ENCODE assay signal across 9 mouse cellular contexts in the genomic region with DNA sequence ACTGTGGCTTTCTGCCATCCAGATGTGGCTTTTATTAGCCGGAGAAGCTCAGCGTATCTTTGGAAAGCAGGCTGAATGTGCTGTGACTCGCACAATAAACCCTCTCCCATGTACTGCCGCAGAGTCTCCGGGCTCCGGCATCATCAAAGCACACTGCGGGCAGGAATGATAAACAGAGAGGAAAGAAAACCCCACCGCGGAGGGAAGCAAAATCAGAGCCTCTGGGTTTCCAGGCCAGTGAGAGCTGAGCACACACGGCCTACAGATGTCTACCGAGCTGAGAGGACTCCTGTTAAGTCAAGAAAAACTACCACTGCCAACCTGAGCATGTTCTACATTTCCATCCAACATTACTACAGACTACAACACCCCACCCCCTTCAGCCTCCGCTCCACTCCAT. TPM values are rescaled to one million over a fixed set of nuclear protein-coding genes. Genes with fewer than 3 reads are reported as not detected.
DNase-seq lines count a peak whose midpoint lies in the region; ATAC-seq and TF ChIP-seq lines count a peak whose summit lies in the region.
"Had no signal": no experiment of that assay in that cellular context is flagged by ENCODE, and none has a peak within 500 bp of the region (broad histone marks: within the 10 kb centered on the region; RNA-seq: fewer than 3 reads in every experiment).

No protein-coding gene starts in this region.

- no peak for TF ChIP-seq POLR2A in lung, adult 2 months (IDR thresholded peaks at IDR 0.05; ENCODE audit: borderline replicate concordance, extremely low read depth, low read depth, low read length)
- TF ChIP-seq POLR2A in olfactory bulb, adult 2 months (IDR thresholded peaks at IDR 0.05; ENCODE audit: insufficient read depth, low read depth, low read length): no peak

- H3K36me3 ChIP-seq in lung, embryonic 15.5 days: no peaks in the 10 kb centered on the region
- H3K36me3 ChIP-seq in forebrain, embryonic 10.5 days (replicated peaks): peaks cover 53% of the 10 kb centered on the region
- no peaks in the 10 kb centered on the region; the same call in 1 of the 2 replicates for H3K36me3 ChIP-seq in limb, embryonic 11.5 days (ENCODE audit: control insufficient read depth, insufficient read depth, low read length)

- TF ChIP-seq CTCF in lung, adult 2 months (IDR thresholded peaks at IDR 0.05; ENCODE audit: insufficient read depth, low read length): no peak
- no peak for TF ChIP-seq CTCF in olfactory bulb, adult 2 months (IDR thresholded peaks at IDR 0.05; ENCODE audit: insufficient read depth, low read depth, low read length)

- peak overlapping the region; percentile 91 for H3K4me2 ChIP-seq in lung, embryonic 15.5 days
- peak overlapping the region; percentile 93 for H3K4me2 ChIP-seq in limb, embryonic 11.5 days (ENCODE audit: low read depth, severe bottlenecking)

- H3K4me3 ChIP-seq in lung, embryonic 15.5 days: peak overlapping the region; percentile 90; the same call in 1 of the 2 replicates
- H3K4me3 ChIP-seq in lung, adult 2 months (replicated peaks; ENCODE audit: extremely low read depth, low read depth, low read length): no peak overlapping the region
- peak overlapping the region; percentile 88 for H3K4me3 ChIP-seq in forebrain, embryonic 10.5 days
- peak overlapping the region; percentile 15; the same call in 1 of the 2 replicates for H3K4me3 ChIP-seq in limb, embryonic 11.5 days (ENCODE audit: low read depth, low read length)
- peak overlapping the region; percentile 29 for H3K4me3 ChIP-seq in olfactory bulb, adult 2 months (ENCODE audit: insufficient read depth, low read depth, low read length)

- peaks cover 87% of the 10 kb centered on the region for H3K4me1 ChIP-seq in lung, embryonic 15.5 days
- peaks cover 58% of the 10 kb centered on the region for H3K4me1 ChIP-seq in lung, adult 2 months (ENCODE audit: control insufficient read depth, insufficient read depth, low read length)
- H3K4me1 ChIP-seq in forebrain, embryonic 10.5 days: peaks cover 82% of the 10 kb centered on the region
- peaks cover 46% of the 10 kb centered on the region for H3K4me1 ChIP-seq in limb, embryonic 11.5 days (ENCODE audit: control insufficient read depth, insufficient read depth, low read length)
- peaks cover 51% of the 10 kb centered on the region for H3K4me1 ChIP-seq in olfactory bulb, adult 2 months (ENCODE audit: control insufficient read depth, insufficient read depth, low read length)

- no peaks in the 10 kb centered on the region for H3K9me3 ChIP-seq in lung, embryonic 15.5 days
- H3K9me3 ChIP-seq in forebrain, embryonic 10.5 days: no peaks in the 10 kb centered on the region
- H3K9me3 ChIP-seq in limb, embryonic 11.5 days (ENCODE audit: control insufficient read depth, low read length): no peaks in the 10 kb centered on the region

- peak overlapping the region; percentile 13; the same call in 1 of the 2 replicates for H3K27ac ChIP-seq in lung, embryonic 15.5 days
- 0 out of 2 replicates have a peak overlapping the region, but pooled peaks have one; percentile 44 for H3K27ac ChIP-seq in forebrain, embryonic 10.5 days
- no peak overlapping the region for H3K27ac ChIP-seq in limb, embryonic 11.5 days (replicated peaks; ENCODE audit: low read depth, low read length)
- peak overlapping the region; percentile 43; the same call in 1 of the 2 replicates for H3K27ac ChIP-seq in olfactory bulb, adult 2 months (ENCODE audit: insufficient read depth, low read depth, low read length)

- no peak for ATAC-seq in lung, embryonic 15.5 days (ENCODE audit: borderline replicate concordance, extremely low read depth, low FRiP score, low TSS enrichment)
- ATAC-seq in limb, embryonic 11.5 days (ENCODE audit: insufficient number of reproducible peaks, low FRiP score, low TSS enrichment, low read depth): no peak

- DNase-seq in lung, adult 2 months: no peak
- DNase-seq in forebrain, embryonic 10.5 days (ENCODE audit: extremely low spot score, low spot score): no peak
- DNase-seq in limb, embryonic 11.5 days (ENCODE audit: low spot score): peak; percentile 53
- DNase-seq in gastrocnemius, postnatal 10 days: no peak
- DNase-seq in adrenal gland, postnatal 14 days: no peak
- no peak for DNase-seq in gastrocnemius, postnatal 25 days
- DNase-seq: layer of hippocampus, adult 9-11 months had no signal

- 19% methylated on average over 12 of the region's 12 CpGs for WGBS in lung, embryonic 15.5 days
- 46% methylated on average over 12 of the region's 12 CpGs for WGBS in lung, adult 2 months
- 52% methylated on average over 12 of the region's 12 CpGs for WGBS in forebrain, embryonic 10.5 days
- 6% methylated on average over 12 of the region's 12 CpGs for WGBS in limb, embryonic 11.5 days
- 28% methylated on average over 12 of the region's 12 CpGs for WGBS in olfactory bulb, adult 2 months

- no peak overlapping the region for H3K9ac ChIP-seq in lung, embryonic 15.5 days
- H3K9ac ChIP-seq in limb, embryonic 11.5 days (ENCODE audit: low read length): peak overlapping the region; percentile 27; the same call in 1 of the 2 replicates

- no peaks in the 10 kb centered on the region for H3K27me3 ChIP-seq in lung, embryonic 15.5 days
- 0 out of 2 replicates have a peak, but pooled peaks cover 4% of the 10 kb centered on the region for H3K27me3 ChIP-seq in forebrain, embryonic 10.5 days (ENCODE audit: poor library complexity, severe bottlenecking)
- no peaks in the 10 kb centered on the region for H3K27me3 ChIP-seq in limb, embryonic 11.5 days (ENCODE audit: control insufficient read depth, insufficient read depth, low read length)

RNA-seq across cellular contexts. Expression of a gene that starts 5.0 kb away (rescaled TPM):
- polyA plus RNA-seq in lung, embryonic 15.5 days (2015; fragmentation: Nextera tagmentation; extraction: Ambion mirVana): 20.4 and 22.3 TPM in 2 replicates
- 22.8 and 27.0 TPM in 2 replicates for polyA plus RNA-seq in lung, adult 2 months (2012; rRNA removed)
- polyA plus RNA-seq in forebrain, embryonic 10.5 days (2016; fragmentation: Nextera tagmentation; extraction: Ambion mirVana): 11.2 and 11.5 TPM in 2 replicates
- polyA plus RNA-seq in limb, embryonic 11.5 days (2014; fragmentation: Nextera tagmentation; extraction: Ambion mirVana): 32.8 and 39.2 TPM in 2 replicates
- not detected in 2 replicates for polyA plus RNA-seq in olfactory bulb, adult 2 months (2012; ENCODE audit: insufficient read depth, insufficient read length, low replicate concordance, missing spikeins)
- total RNA-seq in gastrocnemius, postnatal 10 days (2021): 10 to 100 TPM; 20.1 to 25.7 TPM
- total RNA-seq in adrenal gland, postnatal 14 days (2021): 22.6 and 27.6 TPM in 2 replicates
- 10 to 100 TPM in 1 of 2 experiments, 1 to 10 TPM in 1; 9.1 to 11.0 TPM for total RNA-seq in gastrocnemius, postnatal 25 days (2021)

RNA-seq across cellular contexts. Expression of a gene that starts 50.1 kb away (rescaled TPM):
- polyA plus RNA-seq in lung, embryonic 15.5 days (2015; fragmentation: Nextera tagmentation; extraction: Ambion mirVana): 1.1 and 2.0 TPM in 2 replicates
- 0.27 and 0.92 TPM in 2 replicates for polyA plus RNA-seq in lung, adult 2 months (2012; rRNA removed)
- polyA plus RNA-seq in forebrain, embryonic 10.5 days (2016; fragmentation: Nextera tagmentation; extraction: Ambion mirVana): not detected in 2 replicates
- 0.26 and 0.27 TPM in 2 replicates for polyA plus RNA-seq in limb, embryonic 11.5 days (2014; fragmentation: Nextera tagmentation; extraction: Ambion mirVana)
- not detected in 2 replicates for polyA plus RNA-seq in olfactory bulb, adult 2 months (2012; ENCODE audit: insufficient read depth, insufficient read length, low replicate concordance, missing spikeins)
- total RNA-seq in gastrocnemius, postnatal 10 days (2021): 10 to 100 TPM; 79.1 to 87.3 TPM
- not detected in 2 replicates for total RNA-seq in adrenal gland, postnatal 14 days (2021)
- 10 to 100 TPM; 49.4 to 49.6 TPM for total RNA-seq in gastrocnemius, postnatal 25 days (2021)
